Mouse (Mus musculus): Measurements from ENCODE around the gene Fam78a. TPM values are rescaled to one million over a fixed set of nuclear protein-coding genes. Genes with fewer than 3 reads are reported as not detected.

Fam78a gene
- polyA plus RNA-seq, 1 experiment from 2014 or later, result 0.46 TPM

DNA sequence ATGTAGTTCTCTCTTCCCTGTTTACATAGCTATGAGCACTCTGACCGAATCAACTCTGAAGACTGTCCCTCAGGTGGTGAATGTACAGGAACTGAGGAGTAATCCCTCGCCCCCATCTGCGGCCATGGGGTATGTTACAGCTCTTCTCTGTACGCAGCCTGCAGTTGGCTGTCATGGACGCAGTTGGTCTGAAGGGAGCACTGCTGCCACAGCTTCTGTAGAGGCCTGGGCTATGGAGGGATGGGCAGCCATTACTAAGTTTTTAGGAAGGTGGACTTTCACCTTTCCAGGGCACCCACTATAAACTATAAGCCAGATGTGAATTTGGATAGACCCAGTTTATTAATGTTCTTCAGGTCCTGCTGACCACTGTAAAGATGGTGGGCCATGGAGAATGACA, 64.4 kb downstream of the Fam78a start:
- no peak for ATAC-seq (replicated peaks)
- Histone ChIP-seq H3K9ac (replicated peaks) (no peak overlapping the region), H3K36me3 (peaks cover 85% of the 10 kb centered on the region), H3K4me3 (no peak overlapping the region), H3K9me3 (no peaks in the 10 kb centered on the region), H3K4me1 (no peaks in the 10 kb centered on the region), H3K27me3 (no peaks in the 10 kb centered on the region), H3K4me2 (replicated peaks) (no peak overlapping the region), H3K27ac (replicated peaks) (no peak overlapping the region)
- WGBS, result 97% methylated on average over 5 of the region's 5 CpGs

DNA sequence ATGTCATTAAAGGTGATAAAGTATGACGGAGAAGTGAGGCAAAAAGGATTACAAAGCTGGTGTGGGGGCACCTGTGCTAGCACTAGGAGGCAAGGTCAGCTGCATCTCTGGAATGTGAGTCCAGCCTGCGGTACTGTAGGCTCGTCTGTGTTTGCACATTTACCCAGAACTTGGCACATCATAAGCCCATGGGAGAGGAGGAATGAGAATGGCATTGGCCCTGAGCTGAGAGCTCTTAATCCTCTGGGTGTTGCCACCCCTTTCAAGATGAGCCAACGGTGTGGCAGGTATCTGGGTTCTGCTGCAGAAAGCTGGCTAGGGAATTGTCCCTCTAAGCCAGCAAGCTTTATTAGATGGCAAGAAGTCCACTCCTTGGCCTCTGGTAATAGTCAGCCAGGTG, 65.0 kb downstream of the Fam78a start:
- no peak overlapping the region for H3K9ac ChIP-seq (replicated peaks)
- no peak overlapping the region for H3K27ac ChIP-seq (replicated peaks)
- peaks cover 81% of the 10 kb centered on the region for H3K36me3 ChIP-seq
- no peak overlapping the region for H3K4me3 ChIP-seq
- no peaks in the 10 kb centered on the region for H3K9me3 ChIP-seq
- ATAC-seq (replicated peaks), result no peak
- no peaks in the 10 kb centered on the region for H3K4me1 ChIP-seq
- no peak overlapping the region for H3K4me2 ChIP-seq (replicated peaks)
- 85% methylated on average over 4 of the region's 4 CpGs for WGBS
- no peaks in the 10 kb centered on the region for H3K27me3 ChIP-seq

DNA sequence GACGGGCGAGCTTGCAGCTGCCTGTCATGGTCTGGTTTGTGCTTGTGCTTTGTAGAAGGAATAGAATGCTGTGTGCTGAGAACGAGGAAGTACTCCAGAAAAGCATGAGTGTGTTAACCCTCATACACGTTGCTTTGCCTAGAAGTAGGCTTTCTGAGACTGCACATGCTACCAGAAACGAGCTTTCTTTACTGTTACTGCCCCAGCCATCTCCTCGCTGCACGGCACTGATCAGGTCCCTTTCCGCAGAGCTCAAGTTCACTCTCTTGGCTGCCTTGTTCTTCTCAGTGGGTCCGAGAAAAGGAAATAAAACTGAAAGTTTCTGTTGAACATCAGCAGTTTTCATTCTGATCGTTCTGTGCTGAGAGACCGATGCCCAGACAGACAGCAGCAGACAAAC, 75.9 kb downstream of the Fam78a start:
- no peaks in the 10 kb centered on the region for H3K9me3 ChIP-seq
- 87% methylated on average over 11 of the region's 11 CpGs for WGBS
- no peak overlapping the region for H3K4me3 ChIP-seq
- H3K4me1 ChIP-seq, result no peaks in the 10 kb centered on the region
- H3K27me3 ChIP-seq, result no peaks in the 10 kb centered on the region
- H3K4me2 ChIP-seq (replicated peaks), result no peak overlapping the region
- no peak overlapping the region for H3K27ac ChIP-seq (replicated peaks)
- no peak overlapping the region for H3K9ac ChIP-seq (replicated peaks)
- ATAC-seq (replicated peaks), result no peak
- H3K36me3 ChIP-seq, result peaks cover 86% of the 10 kb centered on the region

GRCm38 (mm10) chr2:32008311-32008710, 76.3 kb downstream of the Fam78a start:
- no peak overlapping the region for H3K4me3 ChIP-seq
- H3K36me3 ChIP-seq, result peaks cover 86% of the 10 kb centered on the region
- H3K27me3 ChIP-seq, result no peaks in the 10 kb centered on the region
- WGBS, result 93% methylated on average over 2 of the region's 2 CpGs
- H3K9me3 ChIP-seq, result no peaks in the 10 kb centered on the region
- no peak overlapping the region for H3K4me2 ChIP-seq (replicated peaks)
- H3K27ac ChIP-seq (replicated peaks), result no peak overlapping the region
- H3K9ac ChIP-seq (replicated peaks), result no peak overlapping the region
- ATAC-seq (replicated peaks), result no peak
- no peaks in the 10 kb centered on the region for H3K4me1 ChIP-seq

Small RNA genes lying within 50 kb of the gene (microRNA-seq; reads per million reads assigned to microRNA genes)
- gene Mir7674, result not detected

Other genes with a start within 250 kb of the Fam78a start
- gene Fibcd1, start 238.9 kb downstream of the Fam78a start, polyA plus RNA-seq (2015; fragmentation: Nextera tagmentation; extraction: Ambion mirVana), result 3.2 TPM in 2 replicates
- gene Lamc3, start 197.6 kb downstream of the Fam78a start, polyA plus RNA-seq (2015; fragmentation: Nextera tagmentation; extraction: Ambion mirVana), result 2.9 TPM in 2 replicates
- 46.8 and 52.2 TPM in 2 replicates for gene Aif1l, start 134.7 kb downstream of the Fam78a start, polyA plus RNA-seq (2015; fragmentation: Nextera tagmentation; extraction: Ambion mirVana)
- gene Nup214, start 110.4 kb downstream of the Fam78a start, polyA plus RNA-seq (2015; fragmentation: Nextera tagmentation; extraction: Ambion mirVana), result 72.9 and 77.6 TPM in 2 replicates
- gene Plpp7, start 10.7 kb upstream of the Fam78a start, polyA plus RNA-seq (2015; fragmentation: Nextera tagmentation; extraction: Ambion mirVana), result 16.4 and 17.0 TPM in 2 replicates
- 76.2 and 88.8 TPM in 2 replicates for gene Prrc2b, start 66.2 kb upstream of the Fam78a start, polyA plus RNA-seq (2015; fragmentation: Nextera tagmentation; extraction: Ambion mirVana)
- gene Pomt1, start 151.7 kb upstream of the Fam78a start, polyA plus RNA-seq (2015; fragmentation: Nextera tagmentation; extraction: Ambion mirVana), result 29.9 and 34.5 TPM in 2 replicates
- gene Uck1, start 175.3 kb upstream of the Fam78a start, polyA plus RNA-seq (2015; fragmentation: Nextera tagmentation; extraction: Ambion mirVana), result 91.5 and 95.3 TPM in 2 replicates
- 24.7 and 27.4 TPM in 2 replicates for gene Golga2, start 202.5 kb upstream of the Fam78a start, polyA plus RNA-seq (2015; fragmentation: Nextera tagmentation; extraction: Ambion mirVana)
- 369 and 379 TPM in 2 replicates for gene Swi5, start 203.2 kb upstream of the Fam78a start, polyA plus RNA-seq (2015; fragmentation: Nextera tagmentation; extraction: Ambion mirVana)

All from forebrain, embryonic 15.5 days (tissue).